Mouse (Mus musculus) midbrain, postnatal 0 days (tissue): ENCODE data around the gene Csnk1e. TPM values are rescaled to one million over a fixed set of nuclear protein-coding genes. Genes with fewer than 3 reads are reported as not detected.

Source experiments
- ATAC-seq: fragments of 200-750 bp; cut with Nextera tagmentation; 2 replicates; pipeline ENCODE4 v1.8.0; 2017; ENCODE audit warnings: moderate number of reproducible peaks, mild to moderate bottlenecking, moderate TSS enrichment, moderate library complexity; ENCODE audit not compliant: low FRiP score
- DNase-seq: peaks from one replicate; pipeline ENCODE4 v3.0.0-alpha.2; 2015; ENCODE audit warnings: low spot score
- H3K27ac ChIP-seq: fragments of 300-500 bp; sonication (generic); 2 replicates; pipeline ENCODE4 v1.5.1; 2014; ENCODE audit warnings: low read depth, mild to moderate bottlenecking, low read length, mixed read lengths
- H3K27me3 ChIP-seq: fragments of 300-500 bp; sonication (generic); 2 replicates; pipeline ENCODE4 v1.6.1; 2014; ENCODE audit warnings: low read length, control low read depth, mixed read lengths; ENCODE audit not compliant: insufficient read depth
- H3K36me3 ChIP-seq: fragments of 300-500 bp; sonication (generic); 2 replicates; pipeline ENCODE4 v1.6.1; 2014; ENCODE audit warnings: low read length, control low read depth, mixed read lengths; ENCODE audit not compliant: insufficient read depth
- H3K4me1 ChIP-seq: fragments of 300-500 bp; sonication (generic); 2 replicates; pipeline ENCODE4 v1.6.1; 2014; ENCODE audit warnings: mild to moderate bottlenecking, control low read depth, antibody characterized with exemption, low read length, mixed read lengths; ENCODE audit not compliant: insufficient read depth
- H3K4me2 ChIP-seq: fragments of 300-500 bp; sonication (generic); 2 replicates; pipeline ENCODE4 v1.6.1; 2014; ENCODE audit warnings: low read depth, mild to moderate bottlenecking, low read length, mixed read lengths; ENCODE audit not compliant: poor library complexity, severe bottlenecking
- H3K4me3 ChIP-seq: fragments of 300-500 bp; sonication (generic); 2 replicates; pipeline ENCODE4 v1.5.1; 2014; ENCODE audit warnings: low read depth, mild to moderate bottlenecking, low read length, moderate library complexity
- H3K9ac ChIP-seq: fragments of 300-500 bp; sonication (generic); replicated peaks from 2 replicates; pipeline ENCODE4 v1.6.1; 2014; ENCODE audit warnings: mild to moderate bottlenecking, low read length, moderate library complexity, mixed read lengths; ENCODE audit not compliant: poor library complexity, severe bottlenecking
- H3K9me3 ChIP-seq: fragments of 300-500 bp; sonication (generic); 2 replicates; pipeline ENCODE4 v1.6.1; 2016; ENCODE audit warnings: low read length, control low read depth
- CTCF ChIP-seq: IDR thresholded peaks from 2 replicates; pipeline ENCODE4 v1.5.1; 2016; ENCODE audit warnings: antibody characterized with exemption, mild to moderate bottlenecking
- WGBS: fragments of 180-500 bp; shearing (Covaris S2); extraction: QIAGEN DNeasy Blood & Tissue Kit; methylation state at CpG from one replicate; pipeline ENCODE4 v1.1.7; 2014; 5-methylcytosine and 5-hydroxymethylcytosine counted together
- polyA plus RNA-seq: library from polyadenylated mRNA; unstranded; fragments of >200 nt; fragmentation: Nextera tagmentation; extraction: Ambion mirVana; gene quantifications from 2 replicates; pipeline ENCODE4 v1.2.1, GENCODE M21; 2015
- total RNA-seq: library from RNA; depleted of rRNA; stranded (reverse); fragments of >200 nt; gene quantifications from 2 replicates; pipeline ENCODE4 v1.2.3, GENCODE M21; 2014

Gene Csnk1e
- total and polyA plus RNA-seq, 2 experiments from 2014 or later, result 195 to 378 TPM

GRCm38 (mm10) chr15:79416460-79417085 lies 38.8 kb downstream of the Csnk1e start:
- Histone ChIP-seq H3K27ac (no peak overlapping the region), H3K9ac (no peak overlapping the region), H3K4me1 (no peaks in the 10 kb centered on the region), H3K27me3 (no peaks in the 10 kb centered on the region), H3K36me3 (peaks cover 38% of the 10 kb centered on the region), H3K9me3 (no peaks in the 10 kb centered on the region), H3K4me2 (no peak overlapping the region), H3K4me3 (no peak overlapping the region)
- no peak for TF ChIP-seq CTCF
- 93% methylated on average over 10 of the region's 10 CpGs for WGBS
- DNase-seq (no peak), ATAC-seq (no peak)

- no peak overlapping the region for H3K9ac ChIP-seq
- ATAC-seq (no peak), DNase-seq (no peak)
- no peaks in the 10 kb centered on the region for H3K4me1 ChIP-seq
- no peak overlapping the region for H3K27ac ChIP-seq
- no peak overlapping the region for H3K4me2 ChIP-seq
- TF ChIP-seq CTCF, result no peak
- no peaks in the 10 kb centered on the region for H3K27me3 ChIP-seq
- peaks cover 22% of the 10 kb centered on the region for H3K36me3 ChIP-seq
- H3K9me3 ChIP-seq, result no peaks in the 10 kb centered on the region
- 68% methylated on average over 4 of the region's 4 CpGs for WGBS
- no peak overlapping the region for H3K4me3 ChIP-seq
These were observed 40.9 kb downstream of the Csnk1e start for GRCm38 (mm10) chr15:79414513-79414912.

GRCm38 (mm10) chr15:79413802-79414201 lies 41.6 kb downstream of the Csnk1e start:
- no peak for TF ChIP-seq CTCF
- no peaks in the 10 kb centered on the region for H3K9me3 ChIP-seq
- WGBS, result 89% methylated on average over 8 of the region's 8 CpGs
- DNase-seq (no peak), ATAC-seq (no peak)
- peaks cover 16% of the 10 kb centered on the region for H3K36me3 ChIP-seq
- H3K27me3 ChIP-seq, result no peaks in the 10 kb centered on the region
- no peak overlapping the region for H3K4me2 ChIP-seq
- H3K9ac ChIP-seq, result no peak overlapping the region; the same call in 1 of the 2 replicates
- H3K4me1 ChIP-seq, result no peaks in the 10 kb centered on the region
- H3K4me3 ChIP-seq, result no peak overlapping the region
- no peak overlapping the region for H3K27ac ChIP-seq

GRCm38 (mm10) chr15:79413201-79413600 lies 42.2 kb downstream of the Csnk1e start:
- no peak overlapping the region for H3K4me3 ChIP-seq
- no peak for TF ChIP-seq CTCF
- H3K4me2 ChIP-seq, result no peak overlapping the region
- no peaks in the 10 kb centered on the region for H3K9me3 ChIP-seq
- DNase-seq (no peak), ATAC-seq (no peak)
- peaks cover 10% of the 10 kb centered on the region for H3K36me3 ChIP-seq
- H3K27ac ChIP-seq, result no peak overlapping the region
- no peak overlapping the region for H3K9ac ChIP-seq
- no peaks in the 10 kb centered on the region for H3K27me3 ChIP-seq
- WGBS, result 93% methylated on average over 3 of the region's 3 CpGs
- H3K4me1 ChIP-seq, result no peaks in the 10 kb centered on the region

- H3K9me3 ChIP-seq, result no peaks in the 10 kb centered on the region
- no peak overlapping the region for H3K9ac ChIP-seq
- DNase-seq (no peak), ATAC-seq (no peak)
- no peak overlapping the region for H3K4me2 ChIP-seq
- peak; percentile 15 for TF ChIP-seq CTCF
- WGBS, result 65% methylated on average over 10 of the region's 10 CpGs
- no peaks in the 10 kb centered on the region for H3K4me1 ChIP-seq
- no peak overlapping the region for H3K4me3 ChIP-seq
- H3K27me3 ChIP-seq, result no peaks in the 10 kb centered on the region
- no peak overlapping the region for H3K27ac ChIP-seq
- H3K36me3 ChIP-seq, result 0 out of 2 replicates have a peak, but pooled peaks cover 2% of the 10 kb centered on the region
These were observed 43.9 kb downstream of the Csnk1e start for GRCm38 (mm10) chr15:79411363-79412065.

GRCm38 (mm10) chr15:79409077-79409573 lies 46.2 kb downstream of the Csnk1e start:
- no peak overlapping the region for H3K4me2 ChIP-seq
- H3K27ac ChIP-seq, result no peak overlapping the region
- H3K9ac ChIP-seq, result no peak overlapping the region
- H3K9me3 ChIP-seq, result no peaks in the 10 kb centered on the region
- H3K27me3 ChIP-seq, result no peaks in the 10 kb centered on the region
- ATAC-seq (no peak), DNase-seq (no peak)
- no peaks in the 10 kb centered on the region for H3K36me3 ChIP-seq
- TF ChIP-seq CTCF, result no peak
- no peak overlapping the region for H3K4me3 ChIP-seq
- no peaks in the 10 kb centered on the region for H3K4me1 ChIP-seq
- WGBS, result 87% methylated on average over 4 of the region's 4 CpGs
